Mouse (Mus musculus): ENCODE results near the gene Ccdc12.
A peak's percentile ranks its signal among the peaks of the same experiment; 100 is the strongest.
"Not testable (repeated sequence)": the region's sequence is repeated elsewhere in the genome, so short reads cannot be mapped to it uniquely, and the experiment has no call there.

The Ccdc12 gene

GRCm38 (mm10) chr9:110678886-110679285, 22.6 kb downstream of the Ccdc12 start:
- DNase-seq: peak; percentile 43

GRCm38 (mm10) chr9:110680736-110681507, 24.6 kb downstream of the Ccdc12 start:
- DNase-seq: no peak

GRCm38 (mm10) chr9:110681817-110682216, 25.5 kb downstream of the Ccdc12 start:
- DNase-seq: no peak

GRCm38 (mm10) chr9:110682255-110682654, 26.0 kb downstream of the Ccdc12 start:
- DNase-seq: peak; percentile 47

DNA sequence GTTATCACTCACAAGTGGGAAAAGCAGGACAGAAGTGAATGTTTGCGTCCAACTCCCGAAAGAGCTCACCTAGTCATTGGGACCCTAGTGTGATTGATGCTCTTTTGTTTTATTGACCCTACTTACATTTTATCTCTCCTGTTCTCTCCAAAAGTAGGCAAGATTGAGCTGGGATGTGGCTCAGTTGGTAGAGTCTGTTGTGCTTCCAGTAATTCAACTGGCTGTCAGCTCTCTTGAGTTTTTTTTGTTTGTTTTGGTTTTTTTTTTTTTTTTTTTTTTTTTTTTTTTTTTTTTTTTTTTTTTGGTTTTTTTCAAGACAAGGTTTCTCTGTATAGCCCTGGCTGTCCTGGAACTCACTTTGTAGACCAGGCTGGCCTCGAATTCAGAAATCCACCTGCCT, 26.4 kb downstream of the Ccdc12 start:
- not testable (repeated sequence) for DNase-seq

DNA sequence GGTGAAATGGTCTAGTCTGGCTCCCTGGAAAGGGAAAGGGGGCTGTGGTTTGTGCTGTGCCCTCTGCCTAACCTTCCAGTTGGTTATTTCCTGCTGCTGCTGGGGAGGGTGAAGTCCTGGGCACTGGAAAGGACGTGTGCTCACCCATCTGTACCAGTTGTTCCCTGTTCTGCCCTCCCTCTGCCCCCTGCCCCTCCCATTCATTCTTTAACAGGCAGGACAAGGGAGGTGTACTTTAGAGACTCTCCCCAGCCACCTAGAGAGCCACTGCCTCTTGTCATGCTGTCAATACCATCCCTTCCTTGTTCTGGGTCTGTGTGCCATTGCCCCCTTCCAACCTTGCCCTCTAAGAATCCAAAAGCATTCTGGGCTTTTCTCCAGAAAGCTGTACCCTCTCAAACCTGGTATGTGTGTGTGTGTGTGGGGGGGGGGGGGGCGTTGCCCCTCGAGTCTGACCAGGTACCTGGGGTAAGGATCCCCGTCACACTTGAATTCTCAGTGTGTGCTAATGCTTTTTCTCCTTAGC, 27.3 kb downstream of the Ccdc12 start:
- no peak for DNase-seq

DNA sequence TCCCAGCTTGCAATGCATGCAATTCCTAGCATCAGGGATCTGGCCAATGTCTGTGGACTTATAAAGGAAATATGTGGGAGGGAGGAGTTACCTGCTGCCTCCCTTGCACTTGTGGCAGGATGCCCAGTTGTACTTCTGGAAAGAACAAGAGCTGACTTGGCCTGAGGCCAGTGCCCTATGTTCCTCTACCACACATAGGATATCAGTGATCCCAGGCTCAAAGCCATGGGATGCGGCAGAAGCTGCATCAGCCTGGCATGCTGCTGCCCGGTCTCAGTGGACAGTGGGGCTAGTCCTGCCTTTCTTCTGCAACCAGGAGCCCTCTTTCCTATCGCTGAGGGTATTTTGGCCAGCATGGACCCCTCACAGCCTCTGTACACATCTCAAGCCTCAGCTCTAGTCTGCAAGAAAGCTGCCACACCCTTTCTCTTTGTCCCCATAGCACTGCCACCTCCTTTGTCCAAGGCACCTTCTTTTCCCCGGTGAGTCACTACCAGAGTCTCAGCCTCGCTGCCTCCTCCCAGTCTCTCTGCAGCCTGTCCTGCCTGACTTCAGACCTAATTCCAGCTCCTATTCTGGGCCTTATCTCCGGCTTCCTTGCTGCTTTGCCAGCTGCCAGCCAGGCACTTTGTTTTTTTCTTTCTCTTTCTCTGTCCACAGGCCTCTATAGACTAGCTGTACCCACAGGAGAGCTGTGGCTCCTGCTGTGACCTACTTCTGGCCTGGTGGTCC, 28.0 kb downstream of the Ccdc12 start:
- peak; percentile 91 for DNase-seq

DNA sequence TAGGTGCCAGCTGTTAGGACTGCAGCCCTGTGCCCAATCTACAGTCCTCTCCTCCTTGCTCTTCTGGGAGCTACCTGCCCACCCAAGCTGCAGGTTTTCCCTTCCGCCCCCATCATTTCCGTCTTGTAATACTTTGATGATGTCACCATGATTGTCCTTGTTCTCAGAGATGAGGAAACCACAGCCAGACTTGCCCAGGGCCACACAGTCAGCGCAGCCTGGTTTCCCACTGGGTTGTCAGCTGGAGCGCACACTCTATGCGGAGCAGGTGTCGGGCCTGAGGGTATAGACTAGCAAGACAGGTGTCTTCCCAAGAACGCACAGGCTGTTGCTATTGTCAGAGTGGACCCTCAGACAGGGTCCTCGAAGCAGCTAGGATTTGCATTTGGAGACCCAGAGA, 28.9 kb downstream of the Ccdc12 start:
- no peak for DNase-seq

GRCm38 (mm10) chr9:110685591-110685990, 29.3 kb downstream of the Ccdc12 start:
- no peak for DNase-seq

- no peak for DNase-seq
Measured at GRCm38 (mm10) chr9:110686472-110686871, 30.2 kb downstream of the Ccdc12 start.

- no peak for DNase-seq
Measured at GRCm38 (mm10) chr9:110687061-110687460, 30.8 kb downstream of the Ccdc12 start.

DNA sequence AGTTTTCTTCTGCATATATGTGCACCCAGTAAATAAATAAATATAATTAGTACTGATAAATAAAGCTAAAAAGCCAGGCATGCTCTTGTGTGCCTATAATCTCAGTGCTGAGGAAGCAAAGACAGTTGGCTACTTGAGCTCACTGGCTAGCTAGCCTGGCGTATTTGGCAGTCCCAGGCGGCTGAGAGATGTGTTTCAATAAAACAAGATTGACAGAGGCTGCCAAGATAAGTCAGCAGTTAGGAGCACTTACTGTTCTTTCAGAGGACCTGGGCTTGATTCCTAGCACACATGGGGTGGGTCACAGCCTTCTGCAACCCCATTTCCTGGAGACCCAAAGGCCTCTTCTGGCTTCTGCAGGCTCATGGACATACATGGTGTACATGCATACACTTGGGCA, 31.5 kb downstream of the Ccdc12 start:
- no peak for DNase-seq

- no peak for DNase-seq
Measured at GRCm38 (mm10) chr9:110689261-110689779, 33.0 kb downstream of the Ccdc12 start.

DNA sequence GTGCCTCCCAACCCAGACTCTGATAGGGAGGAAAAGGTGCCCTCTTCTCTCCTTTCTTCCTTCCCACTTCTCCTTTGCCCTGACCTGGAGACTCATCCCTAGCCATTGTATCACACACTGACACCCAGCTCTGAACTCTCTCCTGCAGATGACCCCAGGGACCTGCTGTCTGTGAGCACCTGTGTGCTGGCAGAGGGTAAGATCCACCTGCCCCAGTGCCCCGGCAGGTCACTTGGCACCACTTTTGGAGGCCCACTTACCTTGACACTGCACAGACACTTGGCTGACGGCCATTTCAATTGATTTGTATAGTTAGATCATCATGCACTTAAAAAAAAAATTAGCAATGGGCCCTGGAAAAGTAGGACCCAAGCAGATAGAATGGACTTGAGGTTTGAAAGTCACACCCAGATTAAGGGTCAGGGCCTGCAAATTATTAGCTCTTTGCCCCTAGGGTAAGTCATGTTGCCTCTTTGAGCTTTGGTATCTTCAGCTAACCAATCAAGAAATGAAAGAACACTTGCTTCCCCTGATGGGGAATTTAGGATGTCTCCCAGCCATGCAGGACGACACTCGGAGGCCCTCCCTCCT, 39.0 kb downstream of the Ccdc12 start:
- DNase-seq: no peak

GRCm38 (mm10) chr9:110696427-110696826, 40.1 kb downstream of the Ccdc12 start:
- DNase-seq: no peak

DNA sequence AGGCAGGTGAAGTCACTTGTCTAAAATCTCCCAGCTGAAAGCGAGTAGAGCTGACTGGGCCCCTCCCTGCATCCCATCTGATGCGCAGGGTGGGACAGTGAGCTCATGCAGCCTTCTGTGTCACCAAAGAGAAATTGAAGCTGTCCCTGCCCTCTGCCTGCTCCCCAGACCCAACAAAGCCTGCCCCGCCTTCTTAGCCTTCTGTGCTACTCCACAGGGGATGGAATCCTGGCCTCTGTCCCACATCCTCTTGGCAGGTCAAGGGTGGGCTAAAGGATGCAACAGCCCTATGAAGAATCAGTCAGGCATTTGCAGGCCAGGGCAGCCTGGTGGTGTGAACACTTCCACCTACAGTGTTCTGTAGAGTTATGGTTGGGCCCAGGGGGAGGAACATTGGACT, 41.2 kb downstream of the Ccdc12 start:
- peak; percentile 64 for DNase-seq

DNA sequence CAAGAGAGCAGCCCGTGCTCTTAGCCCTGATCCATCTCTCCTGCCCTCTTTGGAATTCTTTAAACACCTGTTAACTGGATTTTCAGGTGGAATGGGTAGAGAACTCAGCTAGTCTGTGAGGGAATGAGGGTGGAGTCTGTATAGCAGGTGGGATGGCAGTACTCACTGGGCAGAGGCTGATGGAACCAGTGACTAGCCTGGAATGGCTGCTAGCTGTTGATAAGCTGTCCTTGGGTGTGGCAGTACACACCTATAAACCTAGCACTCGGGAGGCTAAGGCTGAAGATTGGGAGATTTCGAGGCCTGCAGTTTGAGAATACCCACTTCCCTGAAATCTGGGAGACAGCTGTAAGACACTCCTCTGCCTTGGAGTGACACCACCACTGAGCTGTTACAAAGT, 43.3 kb downstream of the Ccdc12 start:
- DNase-seq: no peak

DNA sequence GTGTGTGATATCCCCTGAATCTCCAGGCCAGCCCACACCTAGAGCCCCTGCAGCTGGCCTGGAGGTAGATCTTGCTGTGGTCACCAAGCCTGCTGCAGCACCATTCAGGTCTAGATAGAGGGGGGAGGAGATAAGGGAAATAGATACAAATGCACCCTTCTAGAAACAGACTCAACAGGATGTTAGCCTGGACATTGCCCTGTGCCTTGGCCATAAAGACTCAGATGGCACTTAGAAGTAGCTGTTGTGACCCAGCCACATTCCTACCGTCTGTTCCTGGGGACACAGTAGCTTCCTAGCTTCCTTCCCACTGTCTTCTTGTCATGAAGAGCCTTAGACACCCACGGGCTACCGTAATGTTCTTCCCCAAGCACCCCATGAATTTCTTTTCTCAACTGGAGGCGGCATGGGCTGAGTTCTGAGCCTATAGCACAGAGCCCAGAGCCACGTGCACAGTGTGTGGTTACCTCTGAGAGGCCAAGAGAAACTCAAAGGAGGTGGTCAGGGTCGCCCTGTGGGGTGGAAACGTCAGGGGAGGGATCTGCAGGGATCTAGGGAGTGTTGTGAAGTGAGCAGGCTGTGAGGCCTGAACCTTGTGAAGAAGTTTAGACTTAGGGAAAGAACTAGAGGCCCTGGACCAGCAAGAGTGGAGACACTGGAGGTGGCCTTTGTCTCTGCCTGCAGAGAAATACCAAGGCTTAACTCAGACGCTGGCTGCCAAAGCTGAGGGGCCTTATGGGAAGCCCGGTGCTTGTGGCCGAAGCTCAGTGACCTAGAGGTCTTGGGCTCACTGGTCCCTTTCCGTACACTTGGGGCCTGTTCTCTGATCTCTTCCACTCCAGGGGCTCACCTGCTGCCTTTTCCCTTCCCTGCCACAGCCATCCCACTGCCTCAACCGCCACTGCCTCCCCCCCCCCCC, 45.1 kb downstream of the Ccdc12 start:
- DNase-seq: no peak

DNA sequence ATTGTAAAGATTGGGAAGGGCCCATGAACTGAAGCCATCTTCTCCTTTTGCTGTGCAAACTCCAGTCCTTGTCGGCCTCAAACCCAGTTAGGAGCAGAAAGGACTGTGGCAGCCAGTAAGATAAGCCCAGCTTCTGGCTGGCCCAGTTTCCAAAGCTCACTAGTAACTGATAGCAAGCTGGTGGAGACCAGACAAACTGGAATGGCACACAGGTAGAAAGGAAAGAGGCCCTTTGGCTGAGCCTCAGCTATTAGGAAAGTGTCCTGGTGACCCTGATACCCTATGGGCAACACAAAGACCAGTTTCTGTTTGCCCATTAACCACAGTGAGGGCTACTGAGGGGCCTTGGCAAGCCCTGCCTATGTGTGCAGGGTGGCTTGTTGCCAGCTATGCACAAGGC, 46.5 kb downstream of the Ccdc12 start:
- DNase-seq: no peak

- DNase-seq: no peak
Measured at GRCm38 (mm10) chr9:110703951-110704350, 47.6 kb downstream of the Ccdc12 start.

DNA sequence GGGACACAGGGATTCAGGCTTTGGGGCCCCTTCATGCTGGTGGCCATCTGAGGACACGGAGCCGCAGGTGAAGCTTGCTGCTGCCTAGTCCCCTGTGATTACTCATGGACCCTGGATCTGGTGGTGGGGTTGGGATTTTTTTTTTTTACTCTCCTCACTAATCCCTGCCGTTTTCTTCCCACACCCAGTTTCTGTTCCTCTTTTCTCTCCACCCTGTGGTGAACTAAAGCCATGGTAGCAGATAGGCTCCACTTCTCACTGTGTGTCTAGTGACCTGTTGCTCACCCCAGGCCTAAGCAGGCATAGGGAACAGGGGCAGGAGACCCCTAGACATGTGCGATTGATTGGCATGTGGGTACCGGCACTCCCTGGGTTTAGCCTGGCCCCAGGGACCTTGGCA, 50.5 kb downstream of the Ccdc12 start:
- DNase-seq: no peak

- DNase-seq: peak; percentile 74
Measured at GRCm38 (mm10) chr9:110709640-110710258, 53.4 kb downstream of the Ccdc12 start.
